Mouse (Mus musculus) midbrain, postnatal 0 days (tissue): ENCODE results near the gene Wdr18. TPM values are rescaled to one million over a fixed set of nuclear protein-coding genes. Genes with fewer than 3 reads are reported as not detected.

ENCODE experiments used
- ATAC-seq: fragments of 200-750 bp; cut with Nextera tagmentation; 2 replicates; pipeline ENCODE4 v1.8.0; 2017; ENCODE audit warnings: moderate number of reproducible peaks, mild to moderate bottlenecking, moderate TSS enrichment, moderate library complexity; ENCODE audit not compliant: low FRiP score
- DNase-seq: peaks from one replicate; pipeline ENCODE4 v3.0.0-alpha.2; 2015; ENCODE audit warnings: low spot score
- H3K27ac ChIP-seq: fragments of 300-500 bp; sonication (generic); 2 replicates; pipeline ENCODE4 v1.5.1; 2014; ENCODE audit warnings: low read depth, mild to moderate bottlenecking, low read length, mixed read lengths
- H3K27me3 ChIP-seq: fragments of 300-500 bp; sonication (generic); 2 replicates; pipeline ENCODE4 v1.6.1; 2014; ENCODE audit warnings: low read length, control low read depth, mixed read lengths; ENCODE audit not compliant: insufficient read depth
- H3K36me3 ChIP-seq: fragments of 300-500 bp; sonication (generic); 2 replicates; pipeline ENCODE4 v1.6.1; 2014; ENCODE audit warnings: low read length, control low read depth, mixed read lengths; ENCODE audit not compliant: insufficient read depth
- H3K4me1 ChIP-seq: fragments of 300-500 bp; sonication (generic); 2 replicates; pipeline ENCODE4 v1.6.1; 2014; ENCODE audit warnings: mild to moderate bottlenecking, control low read depth, antibody characterized with exemption, low read length, mixed read lengths; ENCODE audit not compliant: insufficient read depth
- H3K4me2 ChIP-seq: fragments of 300-500 bp; sonication (generic); 2 replicates; pipeline ENCODE4 v1.6.1; 2014; ENCODE audit warnings: low read depth, mild to moderate bottlenecking, low read length, mixed read lengths; ENCODE audit not compliant: poor library complexity, severe bottlenecking
- H3K4me3 ChIP-seq: fragments of 300-500 bp; sonication (generic); 2 replicates; pipeline ENCODE4 v1.5.1; 2014; ENCODE audit warnings: low read depth, mild to moderate bottlenecking, low read length, moderate library complexity
- H3K9ac ChIP-seq: fragments of 300-500 bp; sonication (generic); replicated peaks from 2 replicates; pipeline ENCODE4 v1.6.1; 2014; ENCODE audit warnings: mild to moderate bottlenecking, low read length, moderate library complexity, mixed read lengths; ENCODE audit not compliant: poor library complexity, severe bottlenecking
- H3K9me3 ChIP-seq: fragments of 300-500 bp; sonication (generic); 2 replicates; pipeline ENCODE4 v1.6.1; 2016; ENCODE audit warnings: low read length, control low read depth
- CTCF ChIP-seq: IDR thresholded peaks from 2 replicates; pipeline ENCODE4 v1.5.1; 2016; ENCODE audit warnings: antibody characterized with exemption, mild to moderate bottlenecking
- WGBS: fragments of 180-500 bp; shearing (Covaris S2); extraction: QIAGEN DNeasy Blood & Tissue Kit; methylation state at CpG from one replicate; pipeline ENCODE4 v1.1.7; 2014; 5-methylcytosine and 5-hydroxymethylcytosine counted together
- polyA plus RNA-seq: library from polyadenylated mRNA; unstranded; fragments of >200 nt; fragmentation: Nextera tagmentation; extraction: Ambion mirVana; gene quantifications from 2 replicates; pipeline ENCODE4 v1.2.1, GENCODE M21; 2015
- total RNA-seq: library from RNA; depleted of rRNA; stranded (reverse); fragments of >200 nt; gene quantifications from 2 replicates; pipeline ENCODE4 v1.2.3, GENCODE M21; 2014

The Wdr18 gene
- total and polyA plus RNA-seq, 2 experiments from 2014 or later, result 72.6 to 102 TPM

GRCm38 (mm10) chr10:79920056-79920890 is 39.7 kb upstream of the Wdr18 start:
- no peak for TF ChIP-seq CTCF
- H3K9me3 ChIP-seq, result no peaks in the 10 kb centered on the region
- H3K4me1 ChIP-seq, result peaks cover 13% of the 10 kb centered on the region
- H3K9ac ChIP-seq, result no peak overlapping the region
- ATAC-seq, result peak; percentile 9; the same call in 1 of the 2 replicates
- H3K4me3 ChIP-seq, result peak overlapping the region; percentile 37
- 17% methylated on average over 26 of the region's 26 CpGs for WGBS
- no peak overlapping the region for H3K27ac ChIP-seq
- DNase-seq, result no peak
- peak overlapping the region; percentile 47 for H3K4me2 ChIP-seq
- H3K36me3 ChIP-seq, result no peaks in the 10 kb centered on the region
- peaks cover 50% of the 10 kb centered on the region for H3K27me3 ChIP-seq

- Histone ChIP-seq H3K9ac (peak within 1 kb of the TSS; percentile 25), H3K4me3 (peak within 1 kb of the TSS; percentile 37), H3K4me1 (peaks cover 12% of the 10 kb centered on the region), H3K9me3 (no peaks in the 10 kb centered on the region), H3K36me3 (no peaks in the 10 kb centered on the region), H3K27ac (no peak within 1 kb of the TSS), H3K4me2 (peak within 1 kb of the TSS; percentile 47), H3K27me3 (peaks cover 50% of the 10 kb centered on the region)
- DNase-seq, result no peak
- TF ChIP-seq CTCF, result no peak
- WGBS, result 3% methylated on average over 34 of the region's 41 CpGs
- ATAC-seq, result no peak
Observed at GRCm38 (mm10) chr10:79920958-79921535, 38.9 kb upstream of the Wdr18 start, which contains the start of gene R3hdm4. Gene R3hdm4, minus strand, starts transcription at chr10:79921208.

- Histone ChIP-seq H3K4me2 (peak overlapping the region; percentile 47), H3K4me3 (peak overlapping the region; percentile 37), H3K27me3 (peaks cover 50% of the 10 kb centered on the region), H3K9me3 (no peaks in the 10 kb centered on the region), H3K27ac (no peak overlapping the region), H3K36me3 (no peaks in the 10 kb centered on the region), H3K4me1 (peaks cover 12% of the 10 kb centered on the region; the same call in 1 of the 2 replicates), H3K9ac (peak overlapping the region; percentile 25)
- WGBS, result 2% methylated on average over 34 of the region's 34 CpGs
- no peak for ATAC-seq
- no peak for DNase-seq
- no peak for TF ChIP-seq CTCF
Observed at GRCm38 (mm10) chr10:79921572-79921971, 38.4 kb upstream of the Wdr18 start.

DNA sequence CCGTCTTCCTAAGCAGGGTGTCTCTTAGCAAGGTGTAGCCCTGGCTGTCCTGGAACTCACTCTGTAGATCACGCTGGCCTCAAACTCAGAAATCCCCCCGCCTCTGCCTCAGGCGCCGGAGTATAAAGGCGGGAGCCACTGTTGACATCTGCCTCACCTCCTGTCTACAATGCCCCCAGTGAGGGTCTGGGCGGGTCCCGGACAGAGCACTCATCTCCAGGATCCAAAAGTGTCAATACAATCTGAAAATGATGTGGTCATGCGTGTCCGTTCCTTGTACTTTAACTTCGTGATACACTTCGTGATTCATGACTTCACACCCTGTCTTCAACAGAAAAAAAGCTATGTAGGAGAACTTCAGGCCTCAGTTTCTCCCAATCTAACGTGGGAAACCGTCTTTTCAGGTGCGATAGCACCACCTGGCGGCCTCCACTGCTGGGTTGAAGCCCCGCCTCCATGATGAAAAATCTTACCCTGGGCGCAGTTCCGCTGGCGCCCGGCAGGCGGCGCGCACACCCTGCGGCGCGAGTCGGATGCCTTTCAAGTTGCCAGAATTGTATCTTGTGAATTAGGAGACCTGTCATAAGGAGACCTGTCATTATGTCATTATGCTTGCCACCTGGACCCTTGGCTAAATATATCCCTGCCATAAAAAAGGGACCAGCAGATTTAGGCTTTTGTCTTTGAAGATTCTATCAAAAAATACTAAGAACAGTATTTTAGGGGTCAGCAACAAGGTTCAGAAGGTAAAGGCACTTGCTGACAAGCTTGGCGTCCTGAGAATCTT is 34.8 kb upstream of the Wdr18 start:
- Histone ChIP-seq H3K4me3 (no peak overlapping the region), H3K4me1 (peaks cover 12% of the 10 kb centered on the region), H3K27me3 (peaks cover 26% of the 10 kb centered on the region), H3K4me2 (peak overlapping the region; percentile 90; the same call in 1 of the 2 replicates), H3K27ac (no peak overlapping the region), H3K9ac (no peak overlapping the region), H3K36me3 (no peaks in the 10 kb centered on the region), H3K9me3 (no peaks in the 10 kb centered on the region)
- WGBS, result 10% methylated on average over 29 of the region's 29 CpGs
- DNase-seq (peak; percentile 87), ATAC-seq (no peak)
- peak; percentile 100 for TF ChIP-seq CTCF

DNA sequence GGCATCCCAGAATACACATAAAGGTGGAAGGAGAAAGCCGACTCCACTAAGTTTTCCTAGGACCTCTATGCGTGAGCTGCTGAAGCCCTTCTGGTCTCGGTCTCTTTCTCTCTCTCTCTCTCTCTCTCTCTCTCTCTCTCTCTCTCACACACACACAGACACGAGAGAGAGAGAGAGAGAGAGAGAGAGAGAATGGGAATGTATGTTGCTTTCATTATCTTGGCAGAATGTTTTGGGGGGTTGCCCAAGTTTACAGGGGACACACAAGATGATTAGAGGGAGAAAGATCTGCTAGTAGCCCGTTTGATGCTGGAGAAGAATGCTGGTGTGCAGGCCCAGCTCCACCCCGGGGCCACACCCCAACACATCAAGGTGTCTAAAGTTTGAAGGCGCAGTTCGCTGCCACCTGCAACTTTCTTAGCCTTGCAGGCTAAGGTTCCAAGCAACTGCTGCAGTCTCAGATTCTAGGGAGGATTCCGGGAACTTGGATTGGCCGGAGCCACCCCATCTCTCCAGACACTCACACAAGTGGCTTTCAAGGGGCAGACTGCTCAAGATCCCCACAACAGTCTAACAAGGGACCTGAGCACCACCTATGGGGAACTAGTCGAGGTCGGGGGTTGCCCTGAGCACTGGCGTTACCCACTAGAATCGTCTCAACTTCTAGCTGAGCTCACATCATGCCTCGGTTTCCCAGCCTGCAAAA is 34.0 kb upstream of the Wdr18 start:
- DNase-seq (no peak), ATAC-seq (no peak)
- peaks cover 10% of the 10 kb centered on the region for H3K4me1 ChIP-seq
- peak overlapping the region; percentile 86; the same call in 1 of the 2 replicates for H3K9ac ChIP-seq
- no peak for TF ChIP-seq CTCF
- peak overlapping the region; percentile 90 for H3K4me2 ChIP-seq
- peaks cover 19% of the 10 kb centered on the region for H3K27me3 ChIP-seq
- H3K4me3 ChIP-seq, result peak overlapping the region; percentile 89
- 0 out of 2 replicates have a peak, but pooled peaks cover 1% of the 10 kb centered on the region for H3K36me3 ChIP-seq
- peak overlapping the region; percentile 82; the same call in 1 of the 2 replicates for H3K27ac ChIP-seq
- H3K9me3 ChIP-seq, result no peaks in the 10 kb centered on the region
- WGBS, result 10% methylated on average over 14 of the region's 15 CpGs
